Mouse (Mus musculus): ENCODE data around the gene Ern2. TPM values are rescaled to one million over a fixed set of nuclear protein-coding genes. Genes with fewer than 3 reads are reported as not detected.

The Ern2 gene
- 0.17 and 0.19 TPM in 2 replicates for polyA plus RNA-seq (2012; rRNA removed)

- TF ChIP-seq POLR2A (IDR thresholded peaks at IDR 0.05; ENCODE audit: control insufficient read depth, low read depth, low read length) (no peak), CTCF (IDR thresholded peaks at IDR 0.05; ENCODE audit: control insufficient read depth, insufficient read depth, insufficient replicate concordance, low read depth, low read length) (no peak)
- Histone ChIP-seq H3K36me3 (ENCODE audit: control insufficient read depth, insufficient read depth, low read length) (no peaks in the 10 kb centered on the region), H3K27ac (ENCODE audit: control insufficient read depth, insufficient read depth, low read depth, low read length) (no peak within 1 kb of the TSS), H3K4me3 (ENCODE audit: control insufficient read depth, low read depth, low read length) (peak within 1 kb of the TSS; percentile 63), H3K27me3 (ENCODE audit: control insufficient read depth, insufficient read depth, low read length) (no peaks in the 10 kb centered on the region), H3K4me1 (ENCODE audit: control insufficient read depth, insufficient read depth, low read length) (peaks cover 11% of the 10 kb centered on the region)
Observed at GRCm38 (mm10) chr7:122186043-122186442, at the start of gene Ern2. TSS of gene Ern2 (minus strand) at chr7:122186207.

- Histone ChIP-seq H3K4me1 (ENCODE audit: control insufficient read depth, insufficient read depth, low read length) (no peaks in the 10 kb centered on the region), H3K36me3 (ENCODE audit: control insufficient read depth, insufficient read depth, low read length) (no peaks in the 10 kb centered on the region), H3K27me3 (ENCODE audit: control insufficient read depth, insufficient read depth, low read length) (no peaks in the 10 kb centered on the region), H3K4me3 (ENCODE audit: control insufficient read depth, low read depth, low read length) (no peak overlapping the region), H3K27ac (ENCODE audit: control insufficient read depth, insufficient read depth, low read depth, low read length) (no peak overlapping the region)
- no peak for TF ChIP-seq CTCF (IDR thresholded peaks at IDR 0.05; ENCODE audit: control insufficient read depth, insufficient read depth, insufficient replicate concordance, low read depth, low read length)
- no peak for TF ChIP-seq POLR2A (IDR thresholded peaks at IDR 0.05; ENCODE audit: control insufficient read depth, low read depth, low read length)
Observed at GRCm38 (mm10) chr7:122230866-122231265, 44.9 kb upstream of the Ern2 start.

GRCm38 (mm10) chr7:122229916-122230315 lies 43.9 kb upstream of the Ern2 start:
- no peak overlapping the region for H3K4me3 ChIP-seq (ENCODE audit: control insufficient read depth, low read depth, low read length)
- H3K4me1 ChIP-seq (ENCODE audit: control insufficient read depth, insufficient read depth, low read length): no peaks in the 10 kb centered on the region
- no peaks in the 10 kb centered on the region for H3K36me3 ChIP-seq (ENCODE audit: control insufficient read depth, insufficient read depth, low read length)
- no peak overlapping the region for H3K27ac ChIP-seq (ENCODE audit: control insufficient read depth, insufficient read depth, low read depth, low read length)
- H3K27me3 ChIP-seq (ENCODE audit: control insufficient read depth, insufficient read depth, low read length): no peaks in the 10 kb centered on the region
- TF ChIP-seq CTCF (IDR thresholded peaks at IDR 0.05; ENCODE audit: control insufficient read depth, insufficient read depth, insufficient replicate concordance, low read depth, low read length) (no peak), POLR2A (IDR thresholded peaks at IDR 0.05; ENCODE audit: control insufficient read depth, low read depth, low read length) (no peak)

GRCm38 (mm10) chr7:122229306-122229705 lies 43.3 kb upstream of the Ern2 start:
- Histone ChIP-seq H3K27me3 (ENCODE audit: control insufficient read depth, insufficient read depth, low read length) (no peaks in the 10 kb centered on the region), H3K4me1 (ENCODE audit: control insufficient read depth, insufficient read depth, low read length) (no peaks in the 10 kb centered on the region)

GRCm38 (mm10) chr7:122226744-122227143 lies 40.7 kb upstream of the Ern2 start:
- H3K27ac ChIP-seq (ENCODE audit: control insufficient read depth, insufficient read depth, low read depth, low read length): no peak overlapping the region
- H3K36me3 ChIP-seq (ENCODE audit: control insufficient read depth, insufficient read depth, low read length): no peaks in the 10 kb centered on the region
- H3K27me3 ChIP-seq (ENCODE audit: control insufficient read depth, insufficient read depth, low read length): no peaks in the 10 kb centered on the region
- TF ChIP-seq CTCF (IDR thresholded peaks at IDR 0.05; ENCODE audit: control insufficient read depth, insufficient read depth, insufficient replicate concordance, low read depth, low read length) (no peak), POLR2A (IDR thresholded peaks at IDR 0.05; ENCODE audit: control insufficient read depth, low read depth, low read length) (no peak)
- no peak overlapping the region for H3K4me3 ChIP-seq (ENCODE audit: control insufficient read depth, low read depth, low read length)
- no peaks in the 10 kb centered on the region for H3K4me1 ChIP-seq (ENCODE audit: control insufficient read depth, insufficient read depth, low read length)

More at GRCm38 (mm10) chr7:122229306-122229705, 43.3 kb upstream of the Ern2 start:
- H3K36me3 ChIP-seq (ENCODE audit: control insufficient read depth, insufficient read depth, low read length): no peaks in the 10 kb centered on the region
- TF ChIP-seq POLR2A (IDR thresholded peaks at IDR 0.05; ENCODE audit: control insufficient read depth, low read depth, low read length): no peak
- TF ChIP-seq CTCF (IDR thresholded peaks at IDR 0.05; ENCODE audit: control insufficient read depth, insufficient read depth, insufficient replicate concordance, low read depth, low read length): no peak
- no peak overlapping the region for H3K27ac ChIP-seq (ENCODE audit: control insufficient read depth, insufficient read depth, low read depth, low read length)
- no peak overlapping the region for H3K4me3 ChIP-seq (ENCODE audit: control insufficient read depth, low read depth, low read length)

GRCm38 (mm10) chr7:122226020-122226742 lies 40.2 kb upstream of the Ern2 start:
- Histone ChIP-seq H3K27me3 (ENCODE audit: control insufficient read depth, insufficient read depth, low read length) (no peaks in the 10 kb centered on the region), H3K4me1 (ENCODE audit: control insufficient read depth, insufficient read depth, low read length) (no peaks in the 10 kb centered on the region), H3K4me3 (ENCODE audit: control insufficient read depth, low read depth, low read length) (no peak overlapping the region), H3K27ac (ENCODE audit: control insufficient read depth, insufficient read depth, low read depth, low read length) (no peak overlapping the region), H3K36me3 (ENCODE audit: control insufficient read depth, insufficient read depth, low read length) (no peaks in the 10 kb centered on the region)
- TF ChIP-seq CTCF (IDR thresholded peaks at IDR 0.05; ENCODE audit: control insufficient read depth, insufficient read depth, insufficient replicate concordance, low read depth, low read length) (no peak), POLR2A (IDR thresholded peaks at IDR 0.05; ENCODE audit: control insufficient read depth, low read depth, low read length) (no peak)

- Histone ChIP-seq H3K27me3 (ENCODE audit: control insufficient read depth, insufficient read depth, low read length) (no peaks in the 10 kb centered on the region), H3K4me1 (ENCODE audit: control insufficient read depth, insufficient read depth, low read length) (peaks cover 7% of the 10 kb centered on the region), H3K27ac (ENCODE audit: control insufficient read depth, insufficient read depth, low read depth, low read length) (peak within 1 kb of the TSS; percentile 32), H3K4me3 (ENCODE audit: control insufficient read depth, low read depth, low read length) (peak within 1 kb of the TSS; percentile 10), H3K36me3 (ENCODE audit: control insufficient read depth, insufficient read depth, low read length) (no peaks in the 10 kb centered on the region)
- peak; percentile 38 for TF ChIP-seq POLR2A (IDR thresholded peaks at IDR 0.05; ENCODE audit: control insufficient read depth, low read depth, low read length)
- TF ChIP-seq CTCF (IDR thresholded peaks at IDR 0.05; ENCODE audit: control insufficient read depth, insufficient read depth, insufficient replicate concordance, low read depth, low read length): no peak
Observed at GRCm38 (mm10) chr7:122219315-122219801, 33.4 kb upstream of the Ern2 start, which contains the start of gene Chp2. TSS of gene Chp2 (plus strand) at chr7:122219496.
